Mouse (Mus musculus) MEL (cell line): ENCODE data around the gene Kdm3a.

Experiments used
- EP300 ChIP-seq, 2 experiments: IDR thresholded peaks; 2 replicates each; pipeline ENCODE4 v1.6.1; 2011; ENCODE audit warnings: improper control_type of control experiment in 2 of 2, low read length in 2 of 2, low read depth in 1 of 2, mild to moderate bottlenecking in 1 of 2
- MXI1 ChIP-seq: IDR thresholded peaks from 2 replicates; pipeline ENCODE4 v1.6.1; 2011; ENCODE audit warnings: mild to moderate bottlenecking, low read depth, low read length, improper control_type of control experiment

- TF ChIP-seq EP300 (IDR thresholded peaks at IDR 0.05; ENCODE audit: low read depth in 1 of 2, low read length in 2 of 2) (no peak), MXI1 (no peak)
Measured at GRCm38 (mm10) chr6:71624723-71625122, 8.1 kb downstream of the Kdm3a start.
